Mouse (Mus musculus) bone marrow, adult 2 months (tissue): Measurements from ENCODE around the gene Txndc5.

ENCODE experiments used
- CTCF ChIP-seq: fragments of 200-500 bp; IDR thresholded peaks from 2 replicates; pipeline ENCODE4 v1.5.1; 2011; ENCODE audit warnings: low read length, control low read depth; ENCODE audit not compliant: control insufficient read depth, insufficient read depth
- POLR2A ChIP-seq: fragments of 200-500 bp; IDR thresholded peaks from 2 replicates; pipeline ENCODE4 v1.6.1; 2011; ENCODE audit warnings: low read depth, mild to moderate bottlenecking, control low read depth, low read length, borderline replicate concordance; ENCODE audit not compliant: control insufficient read depth

DNA sequence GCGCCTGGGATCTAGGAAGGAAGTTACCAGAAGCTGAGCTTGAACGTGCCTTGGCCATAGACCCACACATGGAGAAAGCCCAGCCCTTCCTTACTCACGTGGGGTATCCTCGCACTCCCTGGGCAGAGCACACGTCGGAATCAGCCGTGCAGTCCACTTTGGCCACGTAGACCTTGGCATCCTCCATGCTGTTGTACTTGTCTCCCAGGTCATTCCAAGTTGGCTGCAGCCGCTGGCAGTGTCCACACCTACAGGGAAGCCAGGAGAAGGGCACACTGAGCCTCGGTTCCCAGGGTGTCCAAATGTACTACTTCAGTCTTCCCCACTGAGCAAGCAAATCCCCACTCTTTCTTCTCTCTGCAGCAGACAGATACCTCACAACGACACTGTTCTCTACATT, 5.4 kb downstream of the Txndc5 start:
- TF ChIP-seq POLR2A, result no peak
- TF ChIP-seq CTCF, result no peak
